ENCODE assay signal across 8 mouse cellular contexts in the genomic region with DNA sequence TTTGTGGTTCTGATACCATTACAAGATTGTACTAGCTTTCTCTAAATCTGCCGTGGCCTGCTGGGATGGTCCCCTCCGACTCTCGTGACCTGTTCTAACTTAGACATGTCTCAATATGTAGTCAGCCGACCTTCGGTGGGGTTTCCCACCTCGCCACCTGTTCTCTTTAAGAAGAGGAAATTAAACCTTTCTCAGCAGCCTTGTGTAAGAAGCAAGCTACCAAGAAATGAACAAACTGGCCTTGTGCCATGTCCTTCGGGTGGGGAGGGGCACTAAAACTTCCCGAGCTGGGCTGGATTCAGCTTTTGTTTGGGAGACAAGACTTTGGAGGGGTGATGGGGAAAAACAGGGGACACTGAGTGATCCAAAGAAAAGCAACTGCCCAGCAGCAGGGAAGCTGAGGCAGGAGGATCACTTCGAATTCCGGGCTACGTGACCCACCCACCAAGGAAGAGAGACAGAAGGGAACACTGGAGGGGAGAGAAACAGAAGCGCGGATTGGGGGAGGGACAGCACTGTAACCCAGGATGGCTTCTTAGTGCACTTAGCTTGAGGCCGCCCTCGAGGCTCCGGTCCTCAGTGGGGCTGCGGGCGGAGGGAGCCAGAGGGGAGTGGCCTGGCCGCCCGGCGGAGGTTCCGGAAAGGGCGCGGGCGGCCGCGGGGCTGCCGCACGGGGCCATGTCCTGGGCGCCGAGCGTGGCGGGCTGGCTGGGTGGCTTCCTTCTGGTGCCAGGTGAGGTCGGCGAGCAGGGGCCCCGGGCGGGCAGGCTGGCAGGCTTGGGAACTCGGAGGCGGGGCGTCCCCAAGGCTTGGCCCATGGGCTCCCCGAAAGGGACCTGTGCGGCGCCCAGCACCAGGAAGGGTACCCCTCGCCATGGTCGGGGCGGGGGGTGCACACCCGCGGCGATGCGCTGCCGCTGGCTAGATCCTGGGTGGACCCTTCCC. TPM values are rescaled to one million over a fixed set of nuclear protein-coding genes. Genes with fewer than 3 reads are reported as not detected.
DNase-seq lines count a peak whose midpoint lies in the region; ATAC-seq and TF ChIP-seq lines count a peak whose summit lies in the region.

A gene (plus strand): TSS at position 525 of the 945 bp plus-strand sequence.

- peak; percentile 83 for ATAC-seq in CD4-positive, CD25-positive, alpha-beta regulatory T cell, adult 4 months
- ATAC-seq in forebrain, embryonic 11.5 days (replicated peaks; ENCODE audit: low FRiP score), result peak; percentile 83
- ATAC-seq in heart, embryonic 14.5 days (ENCODE audit: insufficient number of reproducible peaks, insufficient read depth, low FRiP score, low read depth), result peak; percentile 86
- peak; percentile 89 for ATAC-seq in liver, postnatal 0 days
- peak; percentile 79 for ATAC-seq in neural tube, embryonic 12.5 days (ENCODE audit: low FRiP score, low read depth)

- peak within 1 kb of the TSS; percentile 94 for H3K27ac ChIP-seq in brown adipose tissue, adult 24 weeks (replicated peaks; ENCODE audit: low read depth, low read length)
- H3K27ac ChIP-seq in forebrain, embryonic 11.5 days (ENCODE audit: low read depth, low read length), result 0 out of 2 replicates have a peak within 1 kb of the TSS, but pooled peaks have one; percentile 12
- H3K27ac ChIP-seq in heart, embryonic 14.5 days (replicated peaks in 1 of 2; ENCODE audit: control insufficient read depth in 1 of 2, insufficient read depth in 1 of 2, low read depth in 2 of 2, low read length in 2 of 2), result peak within 1 kb of the TSS; percentile 80 to 92
- peak within 1 kb of the TSS; percentile 96 for H3K27ac ChIP-seq in liver, postnatal 0 days (ENCODE audit: low read depth)
- no peak within 1 kb of the TSS for H3K27ac ChIP-seq in neural tube, embryonic 12.5 days
- H3K27ac ChIP-seq in testis, adult 2 months (ENCODE audit: control insufficient read depth, insufficient read depth, low read depth, low read length), result peak within 1 kb of the TSS; percentile 81

- peaks cover 6% of the 10 kb centered on the region for H3K4me1 ChIP-seq in brown adipose tissue, adult 24 weeks (ENCODE audit: control insufficient read depth, insufficient read depth, insufficient read length, low read length)
- peaks cover 2% of the 10 kb centered on the region for H3K4me1 ChIP-seq in forebrain, embryonic 11.5 days (replicated peaks; ENCODE audit: control insufficient read depth, insufficient read depth, low read length)
- H3K4me1 ChIP-seq in heart, embryonic 14.5 days (ENCODE audit: control insufficient read depth in 2 of 2, insufficient read depth in 2 of 2, low read length in 2 of 2), result peaks cover 13 to 27% of the 10 kb centered on the region in 2 experiments; a peak in 3 of 4 replicates
- H3K4me1 ChIP-seq in liver, postnatal 0 days (ENCODE audit: insufficient read depth), result peaks cover 35% of the 10 kb centered on the region
- peaks cover 13% of the 10 kb centered on the region; the same call in 1 of the 2 replicates for H3K4me1 ChIP-seq in neural tube, embryonic 12.5 days
- H3K4me1 ChIP-seq in testis, adult 2 months (ENCODE audit: control insufficient read depth, insufficient read depth, low read length), result peaks cover 15% of the 10 kb centered on the region

- no peak for TF ChIP-seq CTCF in liver, postnatal 0 days (IDR thresholded peaks at IDR 0.05; ENCODE audit: low read depth)
- TF ChIP-seq CTCF in testis, adult 2 months (IDR thresholded peaks at IDR 0.05; ENCODE audit: control insufficient read depth, insufficient read depth, insufficient replicate concordance, low read depth, low read length), result no peak

- H3K27me3 ChIP-seq in forebrain, embryonic 11.5 days (ENCODE audit: control insufficient read depth, insufficient read depth, low read length), result no peaks in the 10 kb centered on the region
- no peaks in the 10 kb centered on the region for H3K27me3 ChIP-seq in heart, embryonic 14.5 days (ENCODE audit: control insufficient read depth, insufficient read depth, low read length)
- H3K27me3 ChIP-seq in liver, postnatal 0 days (ENCODE audit: insufficient read depth, low read length), result no peaks in the 10 kb centered on the region
- H3K27me3 ChIP-seq in neural tube, embryonic 12.5 days (replicated peaks), result 0 out of 2 replicates have a peak, but pooled peaks cover 4% of the 10 kb centered on the region
- peaks cover 2% of the 10 kb centered on the region; the same call in 1 of the 2 replicates for H3K27me3 ChIP-seq in testis, adult 2 months (ENCODE audit: control insufficient read depth, insufficient read depth, low read length)

- TF ChIP-seq POLR2A in testis, adult 2 months (IDR thresholded peaks at IDR 0.05; ENCODE audit: control insufficient read depth, low read depth, low read length), result peak; percentile 35; the same call in 1 of the 2 replicates

- peak within 1 kb of the TSS; percentile 99 for H3K4me2 ChIP-seq in forebrain, embryonic 11.5 days (ENCODE audit: low read depth, low read length, severe bottlenecking)
- H3K4me2 ChIP-seq in heart, embryonic 14.5 days (ENCODE audit: low read length), result peak within 1 kb of the TSS; percentile 70
- H3K4me2 ChIP-seq in liver, postnatal 0 days (ENCODE audit: low read depth, low read length), result peak within 1 kb of the TSS; percentile 86
- H3K4me2 ChIP-seq in neural tube, embryonic 12.5 days (replicated peaks), result peak within 1 kb of the TSS; percentile 99

- DNase-seq in forebrain, embryonic 11.5 days (ENCODE audit: low spot score), result peak; percentile 74
- DNase-seq in kidney, postnatal 10 days, result peak; percentile 89
- peak; percentile 87 for DNase-seq in liver, postnatal 0 days

- peak; percentile 52; the same call in 1 of the 2 replicates for TF ChIP-seq EP300 in liver, postnatal 0 days (IDR thresholded peaks at IDR 0.05; ENCODE audit: low read depth)

- H3K9me3 ChIP-seq in forebrain, embryonic 11.5 days (ENCODE audit: control insufficient read depth, low read length), result no peaks in the 10 kb centered on the region
- no peaks in the 10 kb centered on the region for H3K9me3 ChIP-seq in heart, embryonic 14.5 days (ENCODE audit: control insufficient read depth, low read length)
- no peaks in the 10 kb centered on the region for H3K9me3 ChIP-seq in liver, postnatal 0 days (ENCODE audit: low read length)
- H3K9me3 ChIP-seq in neural tube, embryonic 12.5 days, result no peaks in the 10 kb centered on the region

- WGBS in forebrain, embryonic 11.5 days, result 7% methylated on average over 50 of the region's 51 CpGs
- 4% methylated on average over 48 of the region's 51 CpGs for WGBS in heart, embryonic 14.5 days
- WGBS in liver, postnatal 0 days (ENCODE audit: insufficient replicate concordance), result 2% methylated on average over 48 of the region's 51 CpGs
- 7% methylated on average over 51 of the region's 51 CpGs for WGBS in neural tube, embryonic 12.5 days

- H3K4me3 ChIP-seq in brown adipose tissue, adult 24 weeks (ENCODE audit: insufficient read depth, low read depth, low read length), result peak within 1 kb of the TSS; percentile 77
- peak within 1 kb of the TSS; percentile 60 for H3K4me3 ChIP-seq in forebrain, embryonic 11.5 days (ENCODE audit: low read depth, low read length)
- H3K4me3 ChIP-seq in heart, embryonic 14.5 days (ENCODE audit: control insufficient read depth in 1 of 2, insufficient read depth in 1 of 2, low read depth in 1 of 2, low read length in 2 of 2), result peak within 1 kb of the TSS; percentile 92 to 94
- H3K4me3 ChIP-seq in liver, postnatal 0 days (ENCODE audit: low read depth, low read length), result peak within 1 kb of the TSS; percentile 86
- peak within 1 kb of the TSS; percentile 56 for H3K4me3 ChIP-seq in neural tube, embryonic 12.5 days
- H3K4me3 ChIP-seq in testis, adult 2 months (ENCODE audit: control insufficient read depth, low read depth, low read length), result peak within 1 kb of the TSS; percentile 74

- no peaks in the 10 kb centered on the region for H3K36me3 ChIP-seq in forebrain, embryonic 11.5 days (ENCODE audit: control insufficient read depth, insufficient read depth, low read length)
- peaks cover 53% of the 10 kb centered on the region for H3K36me3 ChIP-seq in heart, embryonic 14.5 days (ENCODE audit: control insufficient read depth, insufficient read depth, low read length)
- H3K36me3 ChIP-seq in liver, postnatal 0 days (replicated peaks; ENCODE audit: insufficient read depth, low read length), result peaks cover 40% of the 10 kb centered on the region
- peaks cover 13% of the 10 kb centered on the region for H3K36me3 ChIP-seq in neural tube, embryonic 12.5 days
- H3K36me3 ChIP-seq in testis, adult 2 months (ENCODE audit: control insufficient read depth, insufficient read depth, low read length), result no peaks in the 10 kb centered on the region

- peak within 1 kb of the TSS; percentile 78 for H3K9ac ChIP-seq in forebrain, embryonic 11.5 days (ENCODE audit: low read length)
- peak within 1 kb of the TSS; percentile 95 for H3K9ac ChIP-seq in heart, embryonic 14.5 days (ENCODE audit: low read length)
- peak within 1 kb of the TSS; percentile 89 for H3K9ac ChIP-seq in liver, postnatal 0 days (replicated peaks)
- peak within 1 kb of the TSS; percentile 67 for H3K9ac ChIP-seq in neural tube, embryonic 12.5 days

RNA-seq across cellular contexts. Expression of the gene that starts here (rescaled TPM):
- 100 to 1,000 TPM; 131 to 143 TPM for polyA plus RNA-seq in CD4-positive, CD25-positive, alpha-beta regulatory T cell, adult 4 months (2017; shearing (Covaris generic))
- polyA plus RNA-seq in brown adipose tissue, adult 24 weeks (2012; ENCODE audit: insufficient read depth, insufficient read length, missing spikeins), result 29.5 and 44.8 TPM in 2 replicates
- polyA plus RNA-seq in forebrain, embryonic 11.5 days (2014; fragmentation: Nextera tagmentation; extraction: Ambion mirVana), result 6.6 and 7.6 TPM in 2 replicates
- polyA plus RNA-seq in heart, embryonic 14.5 days (2014; fragmentation: Nextera tagmentation; extraction: Ambion mirVana), result 58.5 and 59.2 TPM in 2 replicates
- 25.5 and 26.4 TPM in 2 replicates for polyA plus RNA-seq in liver, postnatal 0 days (2015; fragmentation: Nextera tagmentation; extraction: Ambion mirVana)
- polyA plus RNA-seq in neural tube, embryonic 12.5 days (2016; fragmentation: Nextera tagmentation; extraction: Ambion mirVana), result 8.5 and 9.0 TPM in 2 replicates
- polyA plus RNA-seq in testis, adult 2 months (2012; rRNA removed), result 6.4 and 7.2 TPM in 2 replicates
